Mouse (Mus musculus) cerebellum, adult 2 months (tissue): ENCODE data around the gene Ace3. TPM values are rescaled to one million over a fixed set of nuclear protein-coding genes. Genes with fewer than 3 reads are reported as not detected.

Source experiments
- DNase-seq, 2 experiments: peaks; one replicate each; pipeline ENCODE4 v3.0.0; 2021
- H3K27ac ChIP-seq: fragments of 200-500 bp; 2 replicates; pipeline ENCODE4 v1.5.1; 2012; ENCODE audit warnings: low read length, control low read depth, inconsistent platforms; ENCODE audit not compliant: insufficient read depth
- H3K27me3 ChIP-seq: fragments of 200-500 bp; 2 replicates; pipeline ENCODE4 v1.6.1; 2012; ENCODE audit warnings: inconsistent platforms, mild to moderate bottlenecking, low read length, moderate library complexity; ENCODE audit not compliant: control insufficient read depth, insufficient read depth
- H3K4me1 ChIP-seq: fragments of 200-500 bp; 2 replicates; pipeline ENCODE4 v1.6.1; 2011; ENCODE audit warnings: low read length; ENCODE audit not compliant: control insufficient read depth, insufficient read depth
- H3K4me3 ChIP-seq: fragments of 200-500 bp; replicated peaks from 2 replicates; pipeline ENCODE3; 2011; ENCODE audit warnings: mild to moderate bottlenecking, low read depth, low read length, control low read depth; ENCODE audit not compliant: insufficient read depth
- CTCF ChIP-seq: fragments of 200-500 bp; IDR thresholded peaks from 2 replicates; pipeline ENCODE4 v1.5.1; 2011; ENCODE audit warnings: low read depth, mild to moderate bottlenecking, control low read depth, low read length, moderate library complexity, borderline replicate concordance; ENCODE audit not compliant: insufficient read depth
- POLR2A ChIP-seq: fragments of 200-500 bp; IDR thresholded peaks from 2 replicates; pipeline ENCODE4 v1.6.1; 2011; ENCODE audit warnings: low read length, control low read depth, borderline replicate concordance; ENCODE audit not compliant: insufficient read depth
- WGBS: fragments of 180-500 bp; shearing (Covaris S2); methylation state at CpG from one replicate; pipeline ENCODE4 v1.1.7; 2018; 5-methylcytosine and 5-hydroxymethylcytosine counted together
- polyA plus RNA-seq: library from polyadenylated mRNA; depleted of rRNA; stranded (reverse); fragments of >200 nt; gene quantifications from 2 replicates; pipeline ENCODE4 v1.2.3, GENCODE M21; 2012; rRNA removed

The Ace3 gene
- not detected in 2 replicates for polyA plus RNA-seq

- WGBS, result 93% methylated on average over 3 of the region's 3 CpGs
These were observed at the start of gene Ace3 for GRCm38 (mm10) chr11:105994375-105994774. Gene Ace3 (plus strand): TSS chr11:105994675.

GRCm38 (mm10) chr11:105944770-105945672 is 49.5 kb upstream of the Ace3 start:
- no peak overlapping the region for H3K27ac ChIP-seq
- no peak for TF ChIP-seq POLR2A
- TF ChIP-seq CTCF, result no peak
- no peak for DNase-seq
- H3K4me3 ChIP-seq, result peak overlapping the region; percentile 83
- peaks cover 3% of the 10 kb centered on the region; the same call in 1 of the 2 replicates for H3K4me1 ChIP-seq
- H3K27me3 ChIP-seq, result no peaks in the 10 kb centered on the region
- WGBS, result 64% methylated on average over 16 of the region's 16 CpGs

More at GRCm38 (mm10) chr11:105994375-105994774, at the start of gene Ace3:
- Histone ChIP-seq H3K27ac (no peak within 1 kb of the TSS), H3K4me1 (no peaks in the 10 kb centered on the region), H3K4me3 (no peak within 1 kb of the TSS), H3K27me3 (no peaks in the 10 kb centered on the region)
- no peak for TF ChIP-seq CTCF
- no peak for TF ChIP-seq POLR2A
- no peak for DNase-seq

- H3K4me3 ChIP-seq, result no peak overlapping the region
- H3K4me1 ChIP-seq, result peaks cover 3% of the 10 kb centered on the region; the same call in 1 of the 2 replicates
- H3K27ac ChIP-seq, result no peak overlapping the region
- no peak for DNase-seq
- TF ChIP-seq POLR2A, result no peak
- no peak for TF ChIP-seq CTCF
- 78% methylated on average over 11 of the region's 11 CpGs for WGBS
- no peaks in the 10 kb centered on the region for H3K27me3 ChIP-seq
These were observed 47.8 kb upstream of the Ace3 start for GRCm38 (mm10) chr11:105946694-105947154.

DNA sequence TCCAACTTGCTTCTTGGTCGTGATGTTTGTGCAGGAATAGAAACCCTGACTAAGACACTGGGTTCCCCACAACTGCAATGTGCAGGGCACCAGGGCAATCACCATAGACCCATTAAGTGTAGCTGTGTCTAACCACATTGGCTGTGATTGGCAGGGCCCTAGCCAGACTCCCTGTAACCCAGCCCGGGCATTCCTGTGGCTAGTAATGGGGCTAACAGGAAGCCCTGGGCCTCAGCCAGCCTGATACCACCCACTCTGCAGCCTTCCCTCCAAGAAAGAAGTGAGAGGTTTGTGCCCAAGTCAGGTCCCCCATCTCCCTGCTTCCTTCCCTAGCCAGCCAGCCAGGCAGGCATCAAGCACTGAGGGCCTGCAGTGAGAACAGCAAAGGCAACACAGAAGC is 46.2 kb upstream of the Ace3 start:
- TF ChIP-seq POLR2A (no peak), CTCF (no peak)
- WGBS, result 66% methylated on average over 2 of the region's 2 CpGs
- no peak for DNase-seq
- no peaks in the 10 kb centered on the region for H3K27me3 ChIP-seq
- no peak overlapping the region for H3K4me3 ChIP-seq
- no peak overlapping the region for H3K27ac ChIP-seq
- H3K4me1 ChIP-seq, result 0 out of 2 replicates have a peak, but pooled peaks cover 3% of the 10 kb centered on the region

DNA sequence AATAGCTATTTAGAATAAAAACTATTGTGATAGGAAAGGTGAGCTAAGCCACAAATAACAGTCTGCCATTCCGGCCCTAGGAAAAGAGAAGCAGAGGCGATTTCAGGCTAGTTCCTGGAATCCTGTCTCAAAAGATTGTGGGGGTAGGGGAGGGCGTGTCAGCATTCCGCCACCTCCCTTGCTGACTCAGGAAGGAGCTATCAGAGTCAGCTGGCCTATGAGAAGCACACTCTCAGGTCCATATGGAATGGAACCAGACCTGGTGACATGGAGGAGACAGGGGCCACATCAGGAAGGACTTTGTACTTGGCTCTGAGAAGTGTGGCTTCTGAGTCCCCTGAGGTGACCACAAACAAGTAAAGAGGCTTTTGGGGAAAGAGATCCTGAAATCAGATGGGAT is 44.0 kb upstream of the Ace3 start:
- WGBS, result 85% methylated on average over 4 of the region's 4 CpGs
- no peak for TF ChIP-seq POLR2A
- no peak for TF ChIP-seq CTCF
- no peak overlapping the region for H3K4me3 ChIP-seq

DNA sequence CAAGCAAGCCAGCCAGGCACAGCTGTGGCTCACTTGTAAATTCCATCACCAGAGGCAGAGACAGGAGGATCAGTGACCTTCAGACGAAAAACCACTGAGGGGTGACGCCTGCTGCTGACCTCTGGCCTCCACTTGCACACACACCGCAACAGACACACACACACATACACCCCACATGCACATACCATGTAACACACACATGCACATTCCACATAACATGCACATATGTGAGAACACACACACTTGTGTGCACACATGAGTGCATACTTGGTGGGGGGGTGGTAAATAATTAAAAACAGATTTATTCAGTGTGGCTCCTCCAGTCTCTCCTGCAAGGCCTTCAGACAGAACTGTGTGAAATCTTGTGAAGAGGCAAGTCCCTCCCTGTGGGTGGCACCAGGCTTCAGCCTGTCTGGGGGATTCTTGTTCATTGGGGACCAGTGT is 42.9 kb upstream of the Ace3 start:
- WGBS, result 80% methylated on average over 3 of the region's 3 CpGs
- Histone ChIP-seq H3K4me3 (no peak overlapping the region), H3K27me3 (no peaks in the 10 kb centered on the region), H3K27ac (no peak overlapping the region), H3K4me1 (no peaks in the 10 kb centered on the region)
- no peak for TF ChIP-seq CTCF
- no peak for TF ChIP-seq POLR2A
- no peak for DNase-seq

More for the DNA sequence above, 44.0 kb upstream of the Ace3 start:
- Histone ChIP-seq H3K27me3 (no peaks in the 10 kb centered on the region), H3K4me1 (no peaks in the 10 kb centered on the region), H3K27ac (no peak overlapping the region)
- no peak for DNase-seq

DNA sequence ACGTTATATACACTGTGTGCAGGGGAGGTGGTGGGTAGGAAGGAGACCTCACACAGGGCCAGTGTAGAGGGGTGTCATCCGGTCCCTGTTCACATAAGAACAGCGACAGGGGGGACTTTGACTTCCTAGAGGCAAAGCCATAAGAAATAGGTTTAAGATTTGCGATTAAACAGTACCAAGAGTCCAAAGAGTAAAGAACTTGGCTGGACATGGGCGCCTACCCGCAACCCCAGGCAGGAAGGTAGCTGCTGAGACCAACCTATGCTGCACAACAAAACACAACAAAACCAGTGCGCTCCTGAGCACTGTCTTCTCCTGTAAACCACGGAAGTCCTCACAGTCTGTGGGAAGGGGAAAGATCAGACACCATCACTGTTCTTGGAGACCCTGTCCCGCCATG is 42.4 kb upstream of the Ace3 start:
- no peak for DNase-seq
- no peak overlapping the region for H3K27ac ChIP-seq
- H3K4me1 ChIP-seq, result no peaks in the 10 kb centered on the region
- no peak overlapping the region for H3K4me3 ChIP-seq
- WGBS, result 91% methylated on average over 9 of the region's 9 CpGs
- TF ChIP-seq POLR2A (no peak), CTCF (no peak)
- no peaks in the 10 kb centered on the region for H3K27me3 ChIP-seq
